Mouse (Mus musculus): ENCODE measurements at regions not wholly inside any gene's neighbourhood (a gene's known extent, or its start where the extent isn't known, plus 50 kb on each side); places are given as distances from the start of the nearest gene placed in this dataset.

- H3K27me3 ChIP-seq (ENCODE audit: control insufficient read depth in 1 of 2, insufficient read depth in 2 of 2, low read length in 2 of 2) = no peaks in the 10 kb centered on the region
- H3K79me2 ChIP-seq (ENCODE audit: control insufficient read depth, insufficient read depth, low read length, poor library complexity) = no peaks in the 10 kb centered on the region
- H3K9ac ChIP-seq (ENCODE audit: control insufficient read depth, low read depth, low read length, poor library complexity, severe bottlenecking) = no peak overlapping the region
- H3K9me3 ChIP-seq (replicated peaks; ENCODE audit: insufficient read depth, low read length) = no peaks in the 10 kb centered on the region
- TF ChIP-seq POLR2A (IDR thresholded peaks at IDR 0.05; ENCODE audit: control insufficient read depth in 1 of 2, insufficient read depth in 1 of 2, low read depth in 1 of 2, low read length in 2 of 2, poor library complexity in 1 of 2) (no peak), MYB (IDR thresholded peaks at IDR 0.05; ENCODE audit: low read depth, low read length) (no peak), MAX (IDR thresholded peaks at IDR 0.05; ENCODE audit: low read length) (no peak), GATA1 (IDR thresholded peaks at IDR 0.05; ENCODE audit: low read depth, low read length) (no peak), ETS1 (IDR thresholded peaks at IDR 0.05; ENCODE audit: low read depth, low read length) (no peak), NELFE (IDR thresholded peaks at IDR 0.05; ENCODE audit: low read depth, low read length) (no peak), TBP (IDR thresholded peaks at IDR 0.05; ENCODE audit: low read depth, low read length) (no peak), ZNF384 (IDR thresholded peaks at IDR 0.05; ENCODE audit: low read depth, low read length) (no peak), MYC (IDR thresholded peaks at IDR 0.05; ENCODE audit: low read depth, low read length) (no peak), USF2 (IDR thresholded peaks at IDR 0.05; ENCODE audit: borderline replicate concordance in 1 of 2, insufficient read depth in 1 of 2, low read depth in 1 of 2, low read length in 2 of 2) (no peak), MAZ (IDR thresholded peaks at IDR 0.05; ENCODE audit: low read depth, low read length) (no peak), TCF12 (IDR thresholded peaks at IDR 0.05; ENCODE audit: low read depth, low read length) (no peak), ZMIZ1 (IDR thresholded peaks at IDR 0.05; ENCODE audit: low read depth, low read length) (no peak), UBTF (IDR thresholded peaks at IDR 0.05; ENCODE audit: borderline replicate concordance, insufficient read depth, low read depth, low read length) (no peak), CHD1 (IDR thresholded peaks at IDR 0.05; ENCODE audit: low read depth, low read length) (no peak), EP300 (IDR thresholded peaks at IDR 0.05; ENCODE audit: low read depth in 1 of 2, low read length in 2 of 2) (no peak)
- no peak overlapping the region for H3K4me3 ChIP-seq (ENCODE audit: control insufficient read depth in 1 of 2, insufficient read depth in 1 of 2, low read depth in 2 of 2, low read length in 2 of 2)
- no peaks in the 10 kb centered on the region for H3K36me3 ChIP-seq (ENCODE audit: control insufficient read depth in 1 of 2, insufficient read depth in 2 of 2, low read length in 2 of 2)
- DNase-seq (ENCODE audit: low read depth, low spot score) = no peak
- no peaks in the 10 kb centered on the region for H3K4me1 ChIP-seq (ENCODE audit: control insufficient read depth in 1 of 2, insufficient read depth in 2 of 2, low read length in 2 of 2)
- H3K27ac ChIP-seq (ENCODE audit: control insufficient read depth, low read depth, low read length) = no peak overlapping the region
These were observed 497.0 kb downstream of the Ccdc171 start for GRCm38 (mm10) chr4:84022323-84022722.

GRCm38 (mm10) chr4:84026144-84026543 lies 500.8 kb downstream of the Ccdc171 start:
- Histone ChIP-seq H3K9me3 (replicated peaks; ENCODE audit: insufficient read depth, low read length) (no peaks in the 10 kb centered on the region), H3K79me2 (ENCODE audit: control insufficient read depth, insufficient read depth, low read length, poor library complexity) (no peaks in the 10 kb centered on the region), H3K9ac (ENCODE audit: control insufficient read depth, low read depth, low read length, poor library complexity, severe bottlenecking) (no peak overlapping the region), H3K27me3 (ENCODE audit: control insufficient read depth in 1 of 2, insufficient read depth in 2 of 2, low read length in 2 of 2) (no peaks in the 10 kb centered on the region), H3K27ac (ENCODE audit: control insufficient read depth, low read depth, low read length) (no peak overlapping the region), H3K4me3 (ENCODE audit: control insufficient read depth in 1 of 2, insufficient read depth in 1 of 2, low read depth in 2 of 2, low read length in 2 of 2) (no peak overlapping the region), H3K36me3 (ENCODE audit: control insufficient read depth in 1 of 2, insufficient read depth in 2 of 2, low read length in 2 of 2) (no peaks in the 10 kb centered on the region), H3K4me1 (ENCODE audit: control insufficient read depth in 1 of 2, insufficient read depth in 2 of 2, low read length in 2 of 2) (no peaks in the 10 kb centered on the region)
- no peak for TF ChIP-seq NELFE (IDR thresholded peaks at IDR 0.05; ENCODE audit: low read depth, low read length)
- TF ChIP-seq SMC3 (IDR thresholded peaks at IDR 0.05; ENCODE audit: low read depth, low read length) = no peak
- no peak for TF ChIP-seq ZC3H11A (IDR thresholded peaks at IDR 0.05; ENCODE audit: low read depth, low read length)
- TF ChIP-seq RCOR1 (IDR thresholded peaks at IDR 0.05; ENCODE audit: low read depth, low read length) = no peak
- TF ChIP-seq BHLHE40 (IDR thresholded peaks at IDR 0.05; ENCODE audit: borderline replicate concordance, low read depth, low read length) = no peak
- TF ChIP-seq EP300 (IDR thresholded peaks at IDR 0.05; ENCODE audit: low read depth in 1 of 2, low read length in 2 of 2) = no peak
- TF ChIP-seq HCFC1 (IDR thresholded peaks at IDR 0.05; ENCODE audit: low read depth, low read length) = no peak
- TF ChIP-seq KAT2A (conservative IDR thresholded peaks at IDR 0.05; ENCODE audit: low read depth, low read length) = no peak
- no peak for TF ChIP-seq USF2 (IDR thresholded peaks at IDR 0.05; ENCODE audit: borderline replicate concordance in 1 of 2, insufficient read depth in 1 of 2, low read depth in 1 of 2, low read length in 2 of 2)
- no peak for TF ChIP-seq CTCF (IDR thresholded peaks at IDR 0.05 in 2 of 3, conservative IDR thresholded peaks at IDR 0.05 in 1 of 3; ENCODE audit: control insufficient read depth in 1 of 3, insufficient read depth in 1 of 3, low read depth in 2 of 3, low read length in 3 of 3, poor library complexity in 1 of 3, severe bottlenecking in 1 of 3)
- DNase-seq (ENCODE audit: low read depth, low spot score) = no peak

Measured in MEL (cell line).